Mouse (Mus musculus): Measurements from ENCODE around the gene Ikzf5.
A peak's percentile ranks its signal among the peaks of the same experiment; 100 is the strongest.

DNA sequence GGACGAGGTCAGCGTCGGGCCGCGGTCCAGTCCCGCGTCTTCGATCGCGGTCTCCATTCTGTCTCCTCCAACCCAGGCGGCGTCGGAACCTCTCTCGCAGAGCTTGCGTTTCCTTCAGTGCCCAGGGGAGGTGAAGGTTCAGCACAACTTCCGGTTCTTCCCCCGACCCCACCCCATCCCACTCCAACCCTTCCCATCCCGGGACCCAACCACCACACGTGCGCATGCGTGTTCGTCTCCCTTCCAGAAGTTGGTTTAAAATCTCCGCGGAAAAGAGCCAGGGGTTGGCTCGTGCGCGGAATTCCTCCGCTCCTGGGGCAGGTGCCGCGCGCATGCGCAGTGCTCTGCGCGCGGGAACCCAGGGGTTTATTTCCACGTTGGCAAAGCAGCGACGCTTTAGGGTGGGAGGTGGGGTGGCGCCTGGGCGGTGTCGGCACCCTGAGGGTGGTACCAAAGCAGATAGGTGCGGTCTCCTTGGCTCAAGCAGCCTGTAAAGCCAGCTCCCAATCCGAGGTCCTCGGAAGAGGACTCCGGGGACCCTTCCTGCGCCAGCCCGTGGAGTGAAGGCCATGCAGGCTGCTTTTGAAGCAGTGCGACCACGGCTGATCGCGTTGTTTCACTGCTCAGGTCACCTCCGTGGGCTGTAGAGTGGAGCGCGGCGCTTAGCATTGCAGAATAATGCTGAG lies 47.6 kb downstream of the Ikzf5 start, which contains the start of gene 2310057M21Rik:
- no peak for TF ChIP-seq CTCF (IDR thresholded peaks at IDR 0.05; ENCODE audit: borderline replicate concordance, insufficient read depth, low read length)
- TF ChIP-seq POLR2A (IDR thresholded peaks at IDR 0.05; ENCODE audit: low read depth, low read length), result peak; percentile 88

Data from embryonic fibroblast, embryonic 13.5 days (primary cell).